Mouse (Mus musculus): ENCODE results near the gene Chrnb4. TPM values are rescaled to one million over a fixed set of nuclear protein-coding genes. Genes with fewer than 3 reads are reported as not detected.

Chrnb4 gene
- polyA plus RNA-seq, 1 experiment, result 2.0 TPM

DNA sequence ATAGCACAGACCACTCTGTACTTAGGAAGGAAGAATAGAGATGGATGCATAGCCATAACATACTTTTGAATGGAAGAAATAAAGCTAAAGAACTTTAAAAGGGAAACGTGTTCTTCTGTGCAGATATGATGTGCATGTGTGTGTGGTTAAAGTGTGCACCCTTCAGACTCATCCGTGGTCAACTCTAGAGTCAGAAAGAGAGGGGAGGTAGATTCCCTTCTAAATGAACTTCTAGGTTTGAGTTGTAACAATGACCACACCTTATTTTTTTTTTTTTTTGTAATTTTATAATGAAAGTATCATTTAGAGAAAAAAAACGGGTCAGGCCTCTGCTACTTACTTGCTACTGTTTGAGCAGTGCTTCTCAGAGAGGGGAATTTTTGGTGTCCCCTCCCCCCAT lies 58.2 kb downstream of the Chrnb4 start:
- H3K4me3 ChIP-seq (ENCODE audit: low read depth, low read length), result no peak overlapping the region
- no peak overlapping the region for H3K27ac ChIP-seq (ENCODE audit: insufficient read depth, low read depth, low read length)
- H3K36me3 ChIP-seq (ENCODE audit: control insufficient read depth, insufficient read depth, low read length), result no peaks in the 10 kb centered on the region
- peaks cover 4% of the 10 kb centered on the region; the same call in 1 of the 2 replicates for H3K27me3 ChIP-seq (ENCODE audit: control insufficient read depth, insufficient read depth, low read length)
- H3K4me1 ChIP-seq (ENCODE audit: control insufficient read depth, insufficient read depth, insufficient read length, low read length), result no peaks in the 10 kb centered on the region
- WGBS, result 75% methylated on average over 3 of the region's 3 CpGs
- TF ChIP-seq POLR2A (IDR thresholded peaks at IDR 0.05; ENCODE audit: low read depth, low read length) (no peak), CTCF (IDR thresholded peaks at IDR 0.05; ENCODE audit: extremely low read depth, insufficient read length, insufficient replicate concordance, low read depth, low read length) (no peak)

DNA sequence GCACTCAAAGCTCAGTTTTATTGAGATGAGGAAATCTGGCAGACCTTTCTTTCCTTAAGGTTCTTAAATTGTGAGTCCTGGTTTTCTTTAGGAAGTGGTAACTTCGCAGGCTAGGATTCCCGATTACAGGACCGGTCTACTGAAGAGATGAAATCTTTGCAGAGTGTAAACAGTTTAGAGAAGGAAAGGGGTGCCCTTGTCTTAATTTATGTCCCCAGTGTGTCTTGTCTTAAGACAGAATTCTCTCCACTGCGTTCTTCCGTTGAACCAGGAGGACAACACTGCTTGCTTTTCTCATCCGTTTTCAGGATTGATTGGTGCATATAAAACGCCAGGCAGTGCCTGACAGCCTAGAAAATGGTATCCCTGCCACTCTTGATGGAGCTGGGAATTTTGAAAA lies 66.2 kb downstream of the Chrnb4 start:
- peaks cover 31% of the 10 kb centered on the region for H3K27me3 ChIP-seq (ENCODE audit: control insufficient read depth, insufficient read depth, low read length)
- H3K27ac ChIP-seq (ENCODE audit: insufficient read depth, low read depth, low read length), result no peak overlapping the region
- H3K4me1 ChIP-seq (ENCODE audit: control insufficient read depth, insufficient read depth, insufficient read length, low read length), result peaks cover 4% of the 10 kb centered on the region
- WGBS, result 20% methylated on average over 7 of the region's 7 CpGs
- TF ChIP-seq CTCF (IDR thresholded peaks at IDR 0.05; ENCODE audit: extremely low read depth, insufficient read length, insufficient replicate concordance, low read depth, low read length) (no peak), POLR2A (IDR thresholded peaks at IDR 0.05; ENCODE audit: low read depth, low read length) (no peak)
- H3K4me3 ChIP-seq (ENCODE audit: low read depth, low read length), result no peak overlapping the region
- no peaks in the 10 kb centered on the region for H3K36me3 ChIP-seq (ENCODE audit: control insufficient read depth, insufficient read depth, low read length)

DNA sequence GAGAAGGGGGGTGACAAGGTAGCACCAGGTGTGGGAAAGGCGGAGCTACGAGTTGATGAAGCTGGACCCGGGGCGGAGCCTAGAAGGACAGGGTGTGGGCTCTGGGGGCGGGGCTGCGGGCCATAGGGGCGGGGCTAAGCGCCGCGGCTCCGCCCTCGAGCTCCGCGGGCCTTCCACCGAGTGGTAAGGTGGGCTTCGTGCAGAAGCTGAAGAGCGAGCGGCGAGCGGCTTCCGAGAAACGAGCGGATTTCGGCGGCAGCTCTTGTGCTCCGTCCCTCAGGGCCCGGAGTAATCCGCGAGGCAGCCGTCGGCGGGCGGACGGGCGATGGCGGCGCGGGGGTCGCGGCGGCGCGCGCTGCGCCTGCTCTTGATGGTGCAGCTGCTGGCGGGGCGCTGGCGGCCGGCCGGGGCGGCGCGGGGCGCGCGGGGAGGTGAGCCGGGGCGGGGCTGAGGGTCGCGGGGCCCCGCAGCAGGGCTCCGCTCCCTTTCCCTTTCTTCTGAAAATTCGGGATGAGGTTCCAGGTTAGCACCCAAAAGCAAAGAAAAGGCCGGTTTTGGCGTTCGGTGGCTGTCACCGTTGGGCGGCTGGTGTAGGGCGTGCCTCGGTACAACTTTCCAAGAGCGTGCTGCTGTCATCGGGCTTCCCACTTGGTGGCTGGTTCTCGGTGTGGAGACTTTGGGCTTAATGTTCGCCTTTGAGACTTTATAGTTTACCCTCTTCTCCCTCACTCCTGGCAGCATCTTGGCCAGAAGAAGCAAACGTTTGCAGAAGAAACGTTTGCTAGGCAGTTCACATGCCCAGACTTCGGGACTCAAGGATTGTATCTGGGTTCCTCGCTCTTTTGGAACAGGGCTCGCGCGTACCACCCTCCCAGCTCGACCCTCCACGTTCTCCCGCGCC lies 67.0 kb downstream of the Chrnb4 start:
- Histone ChIP-seq H3K4me1 (ENCODE audit: control insufficient read depth, insufficient read depth, insufficient read length, low read length) (peaks cover 4% of the 10 kb centered on the region), H3K27ac (ENCODE audit: insufficient read depth, low read depth, low read length) (no peak overlapping the region), H3K27me3 (ENCODE audit: control insufficient read depth, insufficient read depth, low read length) (peaks cover 27% of the 10 kb centered on the region), H3K36me3 (ENCODE audit: control insufficient read depth, insufficient read depth, low read length) (no peaks in the 10 kb centered on the region), H3K4me3 (ENCODE audit: low read depth, low read length) (peak overlapping the region; percentile 78)
- TF ChIP-seq CTCF (IDR thresholded peaks at IDR 0.05; ENCODE audit: extremely low read depth, insufficient read length, insufficient replicate concordance, low read depth, low read length) (no peak), POLR2A (IDR thresholded peaks at IDR 0.05; ENCODE audit: low read depth, low read length) (no peak)
- 2% methylated on average over 85 of the region's 85 CpGs for WGBS

GRCm38 (mm10) chr9:54980674-54981073 lies 67.9 kb downstream of the Chrnb4 start, which contains the start of gene Chrna5:
Gene Chrna5 (plus strand): TSS chr9:54980880.
- Histone ChIP-seq H3K36me3 (ENCODE audit: control insufficient read depth, insufficient read depth, low read length) (no peaks in the 10 kb centered on the region), H3K27ac (ENCODE audit: insufficient read depth, low read depth, low read length) (no peak within 1 kb of the TSS), H3K27me3 (ENCODE audit: control insufficient read depth, insufficient read depth, low read length) (peaks cover 27% of the 10 kb centered on the region), H3K4me1 (ENCODE audit: control insufficient read depth, insufficient read depth, insufficient read length, low read length) (peaks cover 4% of the 10 kb centered on the region), H3K4me3 (ENCODE audit: low read depth, low read length) (peak within 1 kb of the TSS; percentile 78)
- 61% methylated on average over 8 of the region's 8 CpGs for WGBS
- TF ChIP-seq CTCF (IDR thresholded peaks at IDR 0.05; ENCODE audit: extremely low read depth, insufficient read length, insufficient replicate concordance, low read depth, low read length), result no peak
- no peak for TF ChIP-seq POLR2A (IDR thresholded peaks at IDR 0.05; ENCODE audit: low read depth, low read length)

Other genes with a start within 250 kb of the Chrnb4 start
- gene Ireb2, start 185.0 kb downstream of the Chrnb4 start, polyA plus RNA-seq (2012; rRNA removed), result 0.88 and 1.6 TPM in 2 replicates
- gene Hykk, start 131.5 kb downstream of the Chrnb4 start, polyA plus RNA-seq (2012; rRNA removed), result 0.23 and 0.30 TPM in 2 replicates
- gene Psma4, start 98.0 kb downstream of the Chrnb4 start, polyA plus RNA-seq (2012; rRNA removed), result 13.3 and 27.1 TPM in 2 replicates
- gene AY074887, start 97.8 kb downstream of the Chrnb4 start, polyA plus RNA-seq (2012; rRNA removed), result not detected in 2 replicates
- 0.04 TPM in 1 of 2 replicates, not detected in the other for gene Chrna5, start 67.9 kb downstream of the Chrnb4 start, polyA plus RNA-seq (2012; rRNA removed)
- 0.85 and 1.5 TPM in 2 replicates for gene Chrna3, start 22.2 kb downstream of the Chrnb4 start, polyA plus RNA-seq (2012; rRNA removed)
- 3.2 and 5.3 TPM in 2 replicates for gene Ube2q2, start 100.1 kb upstream of the Chrnb4 start, polyA plus RNA-seq (2012; rRNA removed)
- gene Fbxo22, start 160.1 kb upstream of the Chrnb4 start, polyA plus RNA-seq (2012; rRNA removed), result 5.9 and 10.2 TPM in 2 replicates